Mouse (Mus musculus): ENCODE data around the gene Slc22a6.

Gene Slc22a6

DNA sequence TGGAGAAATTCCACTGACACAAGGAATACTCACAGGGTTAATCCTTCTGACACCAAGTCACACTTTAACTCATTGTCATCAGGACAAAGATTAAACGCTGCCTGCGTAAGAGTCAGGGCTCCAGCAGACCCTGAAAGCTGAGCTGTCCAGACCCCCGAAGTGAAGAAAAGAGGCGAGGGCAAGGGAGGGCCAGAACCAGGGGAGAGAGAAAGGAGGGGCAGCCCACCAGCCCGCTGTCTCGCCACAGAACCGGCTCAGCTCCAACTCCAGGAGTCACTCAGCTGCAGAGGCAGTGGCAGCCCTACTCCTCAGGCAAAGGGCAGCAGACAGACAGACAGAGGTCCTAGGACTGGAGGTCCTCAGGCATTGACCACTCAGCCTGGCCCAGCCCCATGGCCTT, at the start of gene Slc22a6:
TSS of gene Slc22a6 (plus strand) at position 136 of the 400 bp plus-strand sequence.
- peak; percentile 36 for DNase-seq (ENCODE audit: extremely low spot score)

DNA sequence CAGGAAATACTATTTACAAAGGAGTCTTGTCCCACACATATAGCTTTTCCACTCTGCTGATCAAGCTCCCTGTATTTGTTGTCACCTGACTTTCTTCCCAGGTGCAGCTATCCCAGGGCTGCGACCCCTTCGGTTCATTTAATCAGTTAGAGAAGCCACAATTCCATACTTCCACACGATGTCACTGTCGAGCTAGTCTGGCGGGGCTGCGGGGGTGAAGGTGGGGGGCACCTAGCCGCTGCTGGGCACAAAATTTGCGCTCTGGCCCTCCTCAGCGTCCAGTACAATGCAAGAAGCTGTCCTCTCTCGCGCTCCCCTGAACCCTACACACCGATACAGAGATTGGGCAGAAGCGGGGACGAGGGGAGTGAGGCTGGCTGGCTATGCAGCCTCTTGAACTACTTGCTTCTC, 48.4 kb upstream of the Slc22a6 start:
- DNase-seq (ENCODE audit: extremely low spot score), result peak; percentile 58

DNA sequence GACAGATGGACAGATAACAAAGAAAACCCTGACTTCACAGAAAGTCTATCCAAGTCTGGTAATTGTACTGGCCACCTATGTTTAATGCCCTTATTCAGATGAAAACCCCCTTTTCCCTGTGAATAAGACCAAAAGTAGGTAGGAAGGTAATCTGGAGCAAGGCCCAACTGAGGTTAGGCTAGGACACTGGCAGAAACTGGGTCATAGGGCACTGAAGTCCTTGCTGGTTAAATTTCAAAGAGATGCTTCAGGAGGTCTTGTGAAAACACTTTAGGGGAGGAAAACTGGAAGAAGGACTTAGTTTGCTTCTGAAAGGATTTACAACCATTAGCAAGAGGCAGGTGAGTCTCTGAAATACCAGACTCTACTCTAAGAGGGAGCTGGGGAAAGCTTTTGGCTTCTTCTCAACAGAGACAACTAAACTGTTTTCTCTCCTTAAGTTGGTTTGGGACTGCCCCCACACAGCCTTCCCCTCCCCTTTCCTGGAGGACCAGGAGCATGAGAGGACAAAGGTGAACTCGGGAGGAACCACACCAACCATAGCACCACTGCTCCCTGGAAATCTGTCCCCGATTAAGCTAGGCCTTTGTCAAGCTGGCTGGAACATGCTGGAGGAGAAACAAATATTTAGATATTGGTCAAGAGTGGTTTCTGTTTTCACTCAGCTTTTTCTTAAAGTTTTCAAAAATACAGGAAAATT, 47.3 kb upstream of the Slc22a6 start:
- DNase-seq (ENCODE audit: extremely low spot score), result no peak

DNA sequence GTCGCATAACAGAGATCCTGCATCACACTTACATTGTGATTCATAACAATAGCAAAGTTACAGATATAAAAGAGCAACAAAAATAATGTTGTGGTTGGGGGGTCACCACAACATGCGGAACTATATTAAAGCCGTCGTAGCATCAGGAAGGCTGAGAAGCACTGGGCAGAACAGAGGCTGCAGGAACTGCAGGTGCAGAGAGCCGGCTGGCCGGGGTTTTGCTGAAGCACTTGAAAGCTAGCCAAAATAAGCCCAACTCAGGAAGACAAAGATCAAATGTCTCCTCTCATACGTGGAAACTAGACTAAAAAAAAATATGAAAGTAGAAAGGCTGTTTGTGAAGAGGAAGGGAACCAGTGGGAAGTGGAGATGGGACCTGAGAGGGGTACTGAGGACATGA, 46.1 kb upstream of the Slc22a6 start:
- DNase-seq (ENCODE audit: extremely low spot score), result no peak

DNA sequence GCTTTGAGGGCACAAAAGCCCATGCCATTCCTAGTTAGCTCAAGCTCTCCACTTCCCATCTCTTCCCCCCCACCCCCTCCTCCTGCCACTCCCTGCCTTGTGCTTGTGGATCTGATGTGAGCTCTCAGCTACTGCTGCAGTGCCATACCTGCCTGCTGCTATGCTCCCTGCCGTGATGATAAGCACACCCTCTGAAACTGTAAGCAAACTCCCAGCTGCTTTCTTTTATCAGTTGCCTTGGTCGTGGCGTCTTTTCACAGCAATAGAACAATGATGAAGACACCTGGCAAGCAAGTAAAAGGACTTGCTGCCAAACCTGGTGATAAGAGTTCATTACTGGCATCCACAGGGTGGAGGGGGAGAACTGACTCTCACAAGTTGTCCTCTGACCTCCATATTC, 45.4 kb upstream of the Slc22a6 start:
- no peak for DNase-seq (ENCODE audit: extremely low spot score)

- DNase-seq (ENCODE audit: extremely low spot score), result no peak
These were observed 40.4 kb upstream of the Slc22a6 start for GRCm38 (mm10) chr19:8577432-8577831.

DNA sequence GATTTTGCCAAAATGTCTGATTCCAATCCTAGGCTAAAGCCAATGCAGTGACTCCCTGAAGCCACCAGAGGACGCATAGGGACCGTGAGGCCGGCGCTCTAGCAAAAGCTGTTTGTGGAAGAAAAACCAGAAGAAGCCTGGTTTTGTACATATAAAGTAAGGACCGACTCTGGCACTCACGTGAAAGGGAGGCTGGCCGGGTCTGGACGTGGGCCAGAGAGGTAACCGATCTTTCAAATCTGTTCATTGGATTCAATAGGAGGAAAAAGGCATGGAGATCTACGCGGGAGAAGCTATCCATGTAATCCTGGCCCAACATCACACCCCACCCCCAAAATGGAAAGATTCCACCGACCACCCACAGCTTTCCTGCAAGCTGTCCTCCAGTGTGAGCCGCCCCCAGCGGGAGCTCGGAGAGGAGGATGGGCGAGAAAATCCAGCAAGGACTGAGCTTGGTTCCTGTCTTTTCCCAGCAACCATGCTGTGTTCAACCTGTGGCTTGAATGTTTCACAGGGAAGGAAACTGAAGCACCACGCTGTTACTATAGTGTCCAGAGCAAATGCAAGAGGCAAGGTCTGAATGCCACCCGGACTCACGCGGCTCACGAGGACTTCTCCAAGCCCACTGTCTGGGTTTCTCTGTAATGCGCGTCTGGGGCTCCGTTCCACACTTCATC, 39.4 kb upstream of the Slc22a6 start:
- peak; percentile 63 for DNase-seq (ENCODE audit: extremely low spot score)

DNA sequence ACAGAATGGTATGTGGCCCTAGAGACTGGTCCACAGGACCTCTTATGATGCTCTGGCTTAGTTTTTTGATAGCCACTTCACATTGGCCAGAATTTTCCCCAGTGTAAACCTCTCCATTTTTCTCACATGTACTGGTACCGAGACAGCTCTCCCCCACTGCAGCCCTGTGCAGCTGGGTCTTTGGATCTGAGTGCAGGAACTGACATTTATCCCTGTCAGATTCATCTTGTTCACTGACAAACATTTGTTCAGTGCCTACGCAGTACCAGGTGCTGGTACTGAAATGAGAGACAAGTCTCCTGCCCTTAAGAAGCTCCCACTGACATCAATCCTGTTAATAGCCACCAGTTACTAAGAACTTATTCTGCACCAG, 38.9 kb upstream of the Slc22a6 start:
- no peak for DNase-seq (ENCODE audit: extremely low spot score)

DNA sequence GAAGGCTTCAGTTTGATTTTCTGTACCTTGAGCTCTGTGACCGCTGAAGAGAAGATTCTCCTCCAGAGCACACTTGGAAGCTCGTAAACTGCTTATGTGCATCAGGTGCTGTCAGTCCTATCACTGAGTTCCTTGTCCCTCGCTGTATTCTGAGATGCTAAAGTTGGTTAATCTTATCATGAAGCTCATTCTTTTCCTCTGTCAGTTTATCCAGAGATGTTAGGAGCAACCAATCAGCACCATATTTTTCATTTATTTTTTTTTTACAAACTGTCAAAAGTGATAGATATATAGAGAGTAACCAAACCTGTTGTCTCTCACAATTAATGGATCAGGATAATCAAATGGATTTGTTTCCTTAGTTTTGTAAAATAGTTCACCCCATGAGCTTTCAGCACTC, 32.5 kb upstream of the Slc22a6 start:
- DNase-seq (ENCODE audit: extremely low spot score), result no peak

DNA sequence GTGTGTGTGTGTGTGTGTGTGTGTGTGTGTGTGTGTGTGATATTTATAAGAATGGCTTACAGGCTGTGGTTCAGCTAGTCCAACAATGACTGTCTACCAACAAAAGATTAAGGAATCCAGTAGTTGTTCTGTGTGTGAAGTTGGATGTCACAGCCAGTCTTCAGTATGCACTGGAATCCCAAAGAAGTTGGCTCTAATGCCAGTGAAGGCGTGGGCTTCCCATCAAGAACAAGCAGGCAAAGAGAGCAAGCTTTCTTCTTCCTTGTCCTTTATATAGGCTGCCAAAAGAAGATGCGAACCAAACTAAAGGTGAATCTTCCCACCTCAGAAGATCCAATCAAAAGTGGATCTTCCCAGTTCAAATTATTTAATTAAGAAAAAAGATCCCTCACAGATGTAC, 31.9 kb upstream of the Slc22a6 start:
- DNase-seq (ENCODE audit: extremely low spot score), result no peak

DNA sequence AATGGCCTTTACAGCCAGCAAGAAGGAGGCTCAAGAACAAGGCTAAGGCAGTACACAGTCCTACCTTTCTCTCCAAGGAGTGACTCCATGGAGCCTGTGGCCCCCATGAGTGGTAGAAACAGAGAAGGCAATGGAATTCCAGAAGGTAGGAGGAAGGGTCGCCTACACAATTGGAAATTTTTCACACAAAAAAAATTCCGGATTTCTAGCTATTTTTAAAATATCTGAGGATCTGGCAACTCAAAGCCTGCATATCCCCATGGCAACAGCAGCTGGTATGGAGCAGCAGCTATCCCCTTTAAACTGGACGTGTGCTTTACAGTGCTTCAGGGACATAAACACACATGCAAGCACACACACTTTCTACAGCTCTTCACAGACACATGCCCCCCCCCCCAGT, 31.5 kb upstream of the Slc22a6 start:
- DNase-seq (ENCODE audit: extremely low spot score), result no peak

DNA sequence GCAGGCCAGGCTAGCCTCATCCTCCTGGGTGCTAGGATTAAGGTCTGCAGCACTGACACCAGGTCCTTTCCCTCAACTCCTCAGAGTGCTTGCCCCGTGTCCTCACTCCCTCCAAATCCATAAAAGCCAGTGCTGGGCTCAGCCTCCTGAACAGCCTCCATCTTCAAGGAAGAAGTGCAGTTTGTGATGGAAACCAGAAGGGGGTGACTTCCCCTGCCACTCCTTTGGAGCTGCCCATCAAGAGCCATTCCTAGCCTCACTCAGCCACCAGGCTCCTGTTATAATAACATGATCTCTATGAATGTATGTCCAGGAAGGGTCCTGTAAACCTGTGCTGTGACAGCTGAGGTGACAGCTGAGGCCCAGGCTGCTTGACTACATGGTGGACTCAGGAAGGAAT, 30.5 kb upstream of the Slc22a6 start:
- DNase-seq (ENCODE audit: extremely low spot score), result no peak

DNA sequence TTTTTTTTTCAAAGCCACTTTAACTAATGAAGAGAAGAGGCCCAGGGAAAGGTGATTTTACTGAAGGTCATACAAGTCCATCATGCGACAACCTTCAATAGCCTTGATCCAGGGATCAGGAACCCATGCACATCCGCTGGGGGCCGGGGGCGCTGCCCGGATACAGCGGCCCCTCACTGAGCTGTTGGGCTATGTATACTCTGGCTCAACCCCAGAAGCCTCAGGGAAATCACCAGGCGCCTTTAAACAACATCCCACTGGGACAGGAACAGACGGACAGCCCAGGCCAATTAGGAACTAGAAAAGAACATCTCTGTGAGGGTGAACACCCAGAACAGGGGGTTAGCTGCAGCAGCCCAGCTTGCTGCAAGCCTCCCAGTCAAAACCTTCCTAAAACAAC, 26.9 kb upstream of the Slc22a6 start, which contains the start of gene Slc22a8:
TSS of gene Slc22a8 (plus strand) at position 301 of the 400 bp plus-strand sequence.
- no peak for DNase-seq (ENCODE audit: extremely low spot score)

GRCm38 (mm10) chr19:8592155-8592554, 25.7 kb upstream of the Slc22a6 start:
- DNase-seq (ENCODE audit: extremely low spot score), result no peak

- no peak for DNase-seq (ENCODE audit: extremely low spot score)
These were observed 24.9 kb upstream of the Slc22a6 start for GRCm38 (mm10) chr19:8592873-8593408.

- DNase-seq (ENCODE audit: extremely low spot score), result no peak
These were observed 24.0 kb upstream of the Slc22a6 start for GRCm38 (mm10) chr19:8593833-8594232.

DNA sequence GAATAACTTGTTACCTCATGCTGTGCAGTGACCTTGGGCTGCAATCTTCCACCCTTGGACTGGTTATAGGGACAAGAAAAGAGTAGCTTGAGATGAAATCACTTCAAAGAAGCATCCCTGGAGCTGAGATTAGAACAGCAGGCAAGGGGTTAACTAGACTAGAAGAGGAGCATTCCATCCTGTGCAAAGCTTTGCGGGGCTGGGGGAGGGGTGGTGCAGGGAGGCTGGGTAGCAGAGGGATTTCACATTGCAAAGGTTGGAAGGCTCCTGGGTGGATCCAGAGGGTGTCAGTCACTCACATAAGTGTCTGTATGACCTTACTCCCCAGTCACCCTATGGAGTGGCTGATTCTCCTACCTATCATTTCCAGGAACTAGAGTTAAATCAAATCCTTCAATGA, 23.3 kb upstream of the Slc22a6 start:
- peak; percentile 56 for DNase-seq (ENCODE audit: extremely low spot score)

- no peak for DNase-seq (ENCODE audit: extremely low spot score)
These were observed 20.6 kb upstream of the Slc22a6 start for GRCm38 (mm10) chr19:8597269-8597668.

- no peak for DNase-seq (ENCODE audit: extremely low spot score)
These were observed 18.6 kb upstream of the Slc22a6 start for GRCm38 (mm10) chr19:8599229-8599628.

GRCm38 (mm10) chr19:8601922-8602321, 15.9 kb upstream of the Slc22a6 start:
- no peak for DNase-seq (ENCODE audit: extremely low spot score)

- no peak for DNase-seq (ENCODE audit: extremely low spot score)
These were observed 14.9 kb upstream of the Slc22a6 start for GRCm38 (mm10) chr19:8602914-8603313.

DNA sequence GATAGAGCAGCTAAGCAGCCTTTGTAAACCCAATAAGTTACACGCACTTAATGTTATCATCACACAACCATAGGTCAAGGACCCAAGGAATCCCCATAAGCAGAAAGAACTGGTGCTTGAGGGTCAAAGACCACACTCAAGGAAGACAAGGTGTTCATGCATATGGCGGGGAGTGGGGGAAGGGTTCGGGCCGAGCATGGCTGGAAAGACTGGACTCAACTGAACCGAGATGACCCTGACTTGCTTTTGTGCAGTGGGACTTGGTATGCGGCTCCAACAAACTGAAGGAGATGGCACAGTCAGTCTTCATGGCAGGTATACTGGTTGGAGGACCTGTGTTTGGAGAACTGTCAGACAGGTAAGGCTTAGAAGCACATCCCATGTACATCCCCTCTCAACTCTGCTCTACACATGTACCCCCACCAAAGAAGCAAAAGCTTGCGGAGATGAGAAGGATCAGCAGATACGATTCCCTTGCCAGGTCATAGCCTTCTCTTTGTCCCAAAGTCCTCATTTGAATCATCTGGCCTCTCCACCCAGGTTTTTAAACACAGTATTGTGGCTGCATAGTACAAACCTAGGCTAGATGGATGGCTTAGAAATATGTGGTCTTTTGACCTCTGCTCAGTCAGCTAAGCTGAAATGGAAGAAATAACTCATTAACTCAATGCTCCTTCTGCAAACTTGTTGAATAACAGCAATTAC, 13.2 kb upstream of the Slc22a6 start:
- no peak for DNase-seq (ENCODE audit: extremely low spot score)

- no peak for DNase-seq (ENCODE audit: extremely low spot score)
These were observed 12.6 kb upstream of the Slc22a6 start for GRCm38 (mm10) chr19:8605241-8605558.

Data from embryo, embryonic 9.5 days (tissue).